Mouse (Mus musculus) CH12F3 (cell line): Measurements from ENCODE around the gene Kansl1l.

Source experiments
- in situ Hi-C: fragments of 300-500 bp; cut with MboI; formaldehyde crosslinking; loops from 2 replicates; pipeline ENCODE4 v1.14.3; 2020; ENCODE audit warnings: low sequenced_read_pairs

Gene Kansl1l

GRCm38 (mm10) chr1:66820241-66820640 is 2.9 kb upstream of the Kansl1l start:
- in situ Hi-C loops = no loop called here

DNA sequence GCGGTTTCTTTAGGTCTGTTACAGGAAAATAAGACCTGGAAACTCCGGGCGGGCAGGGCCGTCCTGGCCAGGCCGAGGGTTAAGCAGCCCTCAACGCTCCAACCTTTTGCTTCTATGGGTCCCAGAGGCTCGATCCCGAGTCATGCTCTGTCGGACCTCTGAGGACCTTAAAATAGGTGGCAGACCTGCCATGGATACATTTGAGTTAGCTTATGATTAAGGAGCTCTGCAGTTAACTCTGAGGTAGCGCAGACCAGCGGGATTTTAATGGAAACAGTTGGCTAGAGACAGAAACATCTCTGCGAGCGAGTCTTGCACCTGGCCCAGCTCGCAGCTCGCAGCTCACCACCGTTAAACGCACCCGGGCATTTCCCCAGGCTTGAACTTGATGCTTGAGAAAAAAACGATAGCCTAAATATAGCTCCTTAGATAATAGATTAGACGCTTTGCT is 528 bp upstream of the Kansl1l start:
- in situ Hi-C loops = no loop called here

DNA sequence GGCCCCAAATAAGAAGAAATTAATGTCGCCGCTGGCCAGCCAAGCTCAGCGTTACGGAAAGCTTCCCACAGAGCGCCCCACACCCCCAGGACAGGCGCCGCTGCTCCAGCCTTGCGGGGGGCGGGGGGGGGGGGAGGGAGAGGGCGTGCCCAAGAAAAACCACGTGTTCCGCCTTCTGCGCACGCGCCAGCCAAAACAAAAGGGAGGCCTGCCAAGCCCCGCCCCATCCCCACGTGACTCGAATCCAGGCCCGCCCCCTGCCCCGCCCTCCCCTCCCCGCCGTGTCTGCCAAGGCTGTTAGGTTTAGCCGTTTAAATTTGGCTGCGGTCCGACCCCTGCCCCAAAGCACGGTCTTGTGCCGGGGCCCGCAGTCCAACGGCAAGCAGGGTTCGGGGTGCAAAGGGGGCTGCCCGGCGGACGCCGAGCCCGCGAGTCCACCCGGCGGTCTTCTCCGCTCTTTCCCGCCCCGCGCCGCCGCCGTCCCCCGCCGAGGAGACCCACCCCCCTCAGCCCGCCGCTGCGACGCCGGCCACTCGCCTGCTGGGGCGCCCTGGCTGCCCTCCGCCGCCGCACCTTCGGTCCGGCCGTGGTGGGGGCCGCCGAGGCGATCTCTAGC is 417 bp downstream of the Kansl1l start:
- in situ Hi-C loops = no loop called here

- in situ Hi-C loops = no loop called here
These were observed 1.2 kb downstream of the Kansl1l start for GRCm38 (mm10) chr1:66815941-66816777.

- in situ Hi-C loops = no loop called here
These were observed 2.6 kb downstream of the Kansl1l start for GRCm38 (mm10) chr1:66814756-66815155.

- in situ Hi-C loops = no loop called here
These were observed 4.2 kb downstream of the Kansl1l start for GRCm38 (mm10) chr1:66813191-66813590.

DNA sequence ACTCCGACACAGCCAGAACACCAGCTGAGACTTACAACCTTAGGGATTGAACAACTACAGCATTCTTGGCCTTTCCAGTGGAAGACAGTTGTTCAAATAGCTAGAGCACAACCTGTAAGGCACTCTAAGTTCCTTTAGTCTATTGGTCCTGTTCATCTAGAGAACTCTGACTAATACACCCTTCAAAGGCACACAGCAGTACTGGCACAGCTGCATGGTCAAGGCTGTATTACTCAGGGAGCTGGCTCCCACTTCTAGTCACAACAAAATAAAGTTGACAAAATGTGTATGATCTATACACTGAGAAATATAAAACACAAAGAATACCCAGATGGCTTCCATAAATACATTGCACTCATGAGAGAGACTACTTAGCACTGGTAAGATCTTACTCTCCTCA is 10.5 kb downstream of the Kansl1l start:
- in situ Hi-C loops = no loop called here

DNA sequence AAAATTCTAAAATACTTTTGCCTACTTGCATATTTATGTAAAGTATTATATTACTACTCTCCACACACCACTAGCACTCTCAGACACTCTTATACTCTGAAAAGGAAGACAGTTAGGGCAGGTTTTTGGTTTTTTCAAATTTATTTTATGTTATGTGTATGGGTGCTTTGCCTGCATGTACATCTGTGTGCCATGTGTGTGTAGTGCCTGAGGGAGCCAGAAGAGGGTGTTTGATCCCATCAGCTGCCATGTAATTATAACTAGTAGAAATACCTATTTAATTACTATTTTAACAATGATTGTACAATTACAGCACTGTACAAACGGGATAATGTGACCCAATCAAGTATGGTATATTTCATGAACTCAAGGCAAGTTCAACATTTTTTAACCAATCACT is 12.0 kb downstream of the Kansl1l start:
- in situ Hi-C loops = no loop called here

DNA sequence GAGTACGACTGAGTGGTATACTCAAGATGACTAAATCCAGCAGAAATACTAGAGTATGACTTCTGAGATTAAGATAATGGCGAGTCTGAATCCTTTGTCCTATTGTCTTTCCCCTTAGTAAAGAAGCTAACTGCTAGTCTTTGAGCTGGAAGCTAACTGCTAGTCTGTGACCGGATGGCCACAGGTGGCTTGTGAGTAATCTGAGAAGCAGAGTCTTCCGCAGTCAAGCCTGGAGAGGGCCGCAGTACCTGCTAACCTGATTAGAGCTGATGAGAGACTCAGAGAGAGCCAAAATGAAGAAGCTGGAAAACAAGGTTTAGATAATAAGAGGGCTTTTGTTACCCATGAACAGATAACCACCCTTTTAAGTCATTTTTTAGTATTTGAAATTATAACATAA is 12.7 kb downstream of the Kansl1l start:
- in situ Hi-C loops = no loop called here

GRCm38 (mm10) chr1:66797962-66798361 is 19.4 kb downstream of the Kansl1l start:
- in situ Hi-C loops = no loop called here

- in situ Hi-C loops = no loop called here
These were observed 24.4 kb downstream of the Kansl1l start for GRCm38 (mm10) chr1:66792838-66793466.

DNA sequence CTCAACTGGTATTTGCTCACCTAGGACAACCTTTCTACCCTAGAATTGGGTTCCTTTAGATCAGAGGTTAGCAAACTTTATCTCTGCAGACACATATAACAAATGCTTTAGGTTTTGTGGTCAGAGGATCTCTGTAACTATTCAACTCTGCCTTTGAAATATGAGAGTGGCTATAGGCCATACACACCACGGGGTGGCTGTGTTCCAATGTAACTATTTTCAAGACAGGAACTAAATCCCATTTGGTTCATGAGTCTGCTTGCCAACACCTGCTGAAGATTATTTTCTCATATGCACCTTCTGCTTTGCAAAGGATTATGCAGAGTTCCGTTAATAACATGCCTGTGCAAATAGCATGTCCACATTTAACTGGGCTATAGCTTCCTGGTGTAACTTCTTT is 35.1 kb downstream of the Kansl1l start:
- in situ Hi-C loops = no loop called here

DNA sequence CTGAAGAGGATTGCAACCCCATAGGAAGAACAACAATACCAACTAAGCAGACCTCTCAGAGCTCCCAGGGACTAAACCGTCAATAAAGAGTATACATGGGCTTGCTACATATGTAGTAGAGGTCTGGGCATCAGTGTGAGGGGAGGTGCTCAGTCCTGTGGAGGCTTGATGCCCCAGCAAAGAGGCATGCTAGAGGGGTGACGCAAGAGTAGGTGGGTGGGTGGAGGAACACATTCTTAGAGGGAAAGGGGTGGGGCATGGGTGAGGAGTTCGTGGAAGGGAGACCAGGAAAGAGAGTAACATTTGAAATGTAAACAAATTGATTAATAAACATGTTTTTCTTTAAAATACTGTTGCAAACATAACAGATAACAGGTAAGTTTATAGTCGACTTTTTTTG is 36.3 kb downstream of the Kansl1l start:
- in situ Hi-C loops = no loop called here

GRCm38 (mm10) chr1:66778798-66779197 is 38.6 kb downstream of the Kansl1l start:
- in situ Hi-C loops = no loop called here

GRCm38 (mm10) chr1:66777878-66778277 is 39.5 kb downstream of the Kansl1l start:
- in situ Hi-C loops = no loop called here

DNA sequence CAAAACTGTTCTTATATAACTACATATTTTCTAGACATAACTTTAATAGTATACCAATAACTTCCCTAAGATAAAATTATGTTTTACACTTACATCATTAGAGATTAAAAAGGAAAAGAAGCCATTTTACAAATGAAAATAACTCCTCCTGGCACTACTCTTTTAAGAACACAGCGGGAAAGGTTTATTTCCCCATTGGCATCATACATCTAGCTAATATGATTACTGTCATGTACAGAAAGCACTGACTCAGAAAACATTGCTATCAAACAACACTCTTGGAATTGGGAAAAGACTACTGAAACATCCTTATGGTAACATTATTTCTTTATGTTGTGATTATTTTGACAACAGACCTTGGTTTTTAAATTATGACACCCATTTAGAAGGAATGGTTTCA is 48.6 kb downstream of the Kansl1l start:
- in situ Hi-C loops = no loop called here

GRCm38 (mm10) chr1:66730581-66730980 is 86.8 kb downstream of the Kansl1l start:
- in situ Hi-C loops = no loop called here

DNA sequence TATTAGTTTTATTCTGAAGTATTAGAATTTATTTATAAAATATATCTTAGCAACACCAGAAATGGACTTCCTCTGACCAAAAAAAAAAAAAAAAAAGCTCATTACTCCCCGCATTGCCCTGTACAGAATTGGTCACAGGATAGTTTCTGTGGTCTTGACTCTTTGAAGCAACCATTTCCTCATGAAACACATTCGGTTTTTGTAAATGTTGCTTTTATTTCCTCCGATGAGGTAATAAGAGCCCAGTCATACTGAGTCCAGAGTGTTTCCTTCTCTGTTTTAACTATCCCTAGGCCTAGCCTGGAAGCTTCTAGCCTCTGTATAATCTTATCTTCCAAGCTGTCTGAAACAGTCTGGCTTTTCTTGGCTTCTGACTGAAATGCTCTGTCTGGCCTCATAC is 104.5 kb downstream of the Kansl1l start:
- in situ Hi-C loops = no loop called here

DNA sequence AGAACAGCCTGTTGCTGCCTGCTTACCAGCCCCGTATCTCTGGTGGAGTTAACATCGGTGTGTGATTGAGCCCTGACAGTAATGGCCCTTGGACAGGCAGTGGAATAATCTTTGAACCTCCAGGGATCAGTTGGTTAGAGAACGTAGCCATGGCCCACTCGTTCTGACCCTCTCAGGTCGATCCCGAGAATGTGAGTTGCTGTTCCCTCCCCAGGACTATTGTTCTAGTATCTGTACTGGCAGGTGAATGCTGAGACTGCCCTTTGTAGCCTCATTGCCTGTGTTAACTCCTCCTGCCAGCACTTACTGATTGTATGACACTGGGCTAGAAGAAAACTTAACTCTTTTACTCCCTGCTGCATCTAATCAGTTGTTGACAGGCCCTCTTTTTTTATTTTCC is 112.8 kb downstream of the Kansl1l start:
- in situ Hi-C loops = no loop called here

DNA sequence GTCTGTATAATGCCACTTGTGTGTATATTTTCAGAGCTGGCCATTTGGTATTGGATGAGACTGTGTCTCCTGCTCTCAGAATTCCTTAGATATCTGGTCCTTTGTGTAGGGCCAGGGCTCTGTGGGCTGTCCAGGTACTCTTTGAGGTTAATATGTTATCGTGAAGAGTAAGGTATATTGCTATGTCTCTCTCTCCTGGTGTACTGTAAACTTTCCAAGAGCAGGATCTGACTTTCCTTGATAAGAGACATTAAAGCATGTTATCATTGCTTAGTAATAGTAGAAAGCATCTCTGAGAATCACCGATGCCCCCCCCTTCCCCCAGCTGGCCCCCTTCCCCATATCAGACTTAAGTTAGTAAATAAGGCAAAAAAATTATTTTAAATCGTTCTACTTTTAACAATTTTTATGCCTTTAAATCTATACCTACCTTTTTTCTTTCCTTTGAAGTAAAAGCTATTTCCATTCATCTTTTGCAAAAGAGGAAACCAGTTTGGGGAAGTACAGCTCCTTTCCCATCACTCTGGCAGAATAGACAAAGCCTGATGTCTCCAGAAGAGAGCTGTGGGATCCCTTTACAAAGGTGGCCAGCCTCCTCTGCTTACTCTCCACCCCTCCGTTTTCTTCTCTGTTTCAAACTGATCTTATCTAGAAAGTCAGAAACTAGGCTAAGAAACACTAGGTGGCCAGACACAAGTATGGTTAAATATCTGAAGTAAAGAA is 114.6 kb downstream of the Kansl1l start:
- in situ Hi-C loops = no loop called here

DNA sequence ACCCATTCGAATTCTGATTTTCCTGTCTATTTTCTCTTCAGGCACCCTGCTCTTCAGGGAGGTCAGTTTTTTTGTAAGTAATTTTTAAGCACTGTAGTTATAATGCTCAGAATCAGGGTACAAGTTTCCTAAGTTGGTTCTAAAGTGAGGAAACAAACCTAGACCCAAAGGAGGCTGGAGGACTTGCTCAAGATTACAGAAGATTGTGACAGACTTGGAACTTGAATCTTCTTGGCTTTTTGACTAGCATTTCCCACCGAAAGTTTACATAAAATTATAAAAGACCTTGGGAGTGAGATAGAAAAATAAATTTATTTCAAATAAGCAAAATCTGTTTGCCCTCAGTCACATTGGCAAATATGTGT is 115.8 kb downstream of the Kansl1l start:
- in situ Hi-C loops = no loop called here
